8 mouse cellular contexts compared by ENCODE assay signal in genomic region chr12:30578019-30578418, GRCm38 (mm10). TPM values are rescaled to one million over a fixed set of nuclear protein-coding genes. Genes with fewer than 3 reads are reported as not detected.
A peak's percentile ranks its signal among the peaks of the same experiment; 100 is the strongest.
DNase-seq lines count a peak whose midpoint lies in the region; ATAC-seq and TF ChIP-seq lines count a peak whose summit lies in the region.

No protein-coding gene starts in this region.

- H3K36me3 ChIP-seq in ES-Bruce4 (ENCODE audit: control insufficient read depth, insufficient read depth, low read length, poor library complexity, severe bottlenecking): no peaks in the 10 kb centered on the region
- H3K36me3 ChIP-seq in kidney, postnatal 0 days (ENCODE audit: insufficient read depth, low read length): no peaks in the 10 kb centered on the region
- no peaks in the 10 kb centered on the region for H3K36me3 ChIP-seq in lung, embryonic 14.5 days (ENCODE audit: insufficient read depth)

- H3K4me1 ChIP-seq in ES-Bruce4 (ENCODE audit: control insufficient read depth, insufficient read depth, low read length): peaks cover 6% of the 10 kb centered on the region
- H3K4me1 ChIP-seq in cerebellum, adult 2 months (ENCODE audit: control insufficient read depth, insufficient read depth, low read length): no peaks in the 10 kb centered on the region
- no peaks in the 10 kb centered on the region for H3K4me1 ChIP-seq in kidney, postnatal 0 days (replicated peaks; ENCODE audit: insufficient read depth, low read length)
- H3K4me1 ChIP-seq in lung, embryonic 14.5 days (ENCODE audit: insufficient read depth): no peaks in the 10 kb centered on the region

- H3K27me3 ChIP-seq in ES-Bruce4 (ENCODE audit: control insufficient read depth, insufficient read depth, low read length, poor library complexity, severe bottlenecking): no peaks in the 10 kb centered on the region
- no peaks in the 10 kb centered on the region for H3K27me3 ChIP-seq in cerebellum, adult 2 months (ENCODE audit: control insufficient read depth, insufficient read depth, low read length)
- no peaks in the 10 kb centered on the region for H3K27me3 ChIP-seq in kidney, postnatal 0 days (ENCODE audit: insufficient read depth, low read length)
- H3K27me3 ChIP-seq in lung, embryonic 14.5 days (ENCODE audit: insufficient read depth, low read length): no peaks in the 10 kb centered on the region

- WGBS in cerebellum, adult 2 months: 7% methylated on average over 5 of the region's 5 CpGs
- WGBS in kidney, postnatal 0 days: 8% methylated on average over 5 of the region's 5 CpGs
- WGBS in lung, embryonic 14.5 days: 6% methylated on average over 5 of the region's 5 CpGs

- H3K27ac ChIP-seq in ES-Bruce4 (ENCODE audit: insufficient read depth, low read length): no peak overlapping the region
- no peak overlapping the region for H3K27ac ChIP-seq in cerebellum, adult 2 months (ENCODE audit: insufficient read depth, low read length)
- H3K27ac ChIP-seq in kidney, postnatal 0 days: no peak overlapping the region
- H3K27ac ChIP-seq in lung, embryonic 14.5 days (ENCODE audit: low read depth): no peak overlapping the region

- TF ChIP-seq CTCF in ES-Bruce4 (IDR thresholded peaks at IDR 0.05; ENCODE audit: low read depth, low read length): peak; percentile 29
- peak; percentile 78 for TF ChIP-seq CTCF in cerebellum, adult 2 months (IDR thresholded peaks at IDR 0.05; ENCODE audit: borderline replicate concordance, insufficient read depth, low read depth, low read length)
- peak; percentile 92 for TF ChIP-seq CTCF in kidney, postnatal 0 days (IDR thresholded peaks at IDR 0.05; ENCODE audit: low read depth)
- peak; percentile 93 for TF ChIP-seq CTCF in lung, embryonic 14.5 days (IDR thresholded peaks at IDR 0.05; ENCODE audit: low read depth)

- no peak overlapping the region for H3K4me3 ChIP-seq in ES-Bruce4 (ENCODE audit: low read depth, low read length)
- no peak overlapping the region for H3K4me3 ChIP-seq in cerebellum, adult 2 months (replicated peaks; ENCODE audit: insufficient read depth, low read depth, low read length)
- no peak overlapping the region for H3K4me3 ChIP-seq in kidney, postnatal 0 days (replicated peaks; ENCODE audit: low read depth, low read length)
- no peak overlapping the region for H3K4me3 ChIP-seq in lung, embryonic 14.5 days (ENCODE audit: low read depth, low read length)

- TF ChIP-seq POLR2A in ES-Bruce4 (IDR thresholded peaks at IDR 0.05; ENCODE audit: insufficient read depth, low read length): no peak
- TF ChIP-seq POLR2A in cerebellum, adult 2 months (IDR thresholded peaks at IDR 0.05; ENCODE audit: borderline replicate concordance, insufficient read depth, low read length): no peak

- DNase-seq in cerebellum, adult 11 months: no peak
- peak; percentile 32 to 48 for DNase-seq in cerebellum, adult 2 months
- peak; percentile 86 for DNase-seq in kidney, postnatal 0 days (ENCODE audit: low spot score)
- peak; percentile 94 for DNase-seq in lung, embryonic 14.5 days
- peak; percentile 83 for DNase-seq in retina, embryonic 14.5 days (ENCODE audit: low spot score)

- 0 out of 2 replicates have a peak, but pooled peaks have one; percentile 53 for ATAC-seq in cerebellum, adult (ENCODE audit: insufficient number of reproducible peaks, low FRiP score, low TSS enrichment)
- peak; percentile 82 for ATAC-seq in frontal cortex, adult (ENCODE audit: low TSS enrichment)
- no peak for ATAC-seq in kidney, postnatal 0 days (replicated peaks; ENCODE audit: low FRiP score, low read depth)
- peak; percentile 64; the same call in 1 of the 2 replicates for ATAC-seq in lung, embryonic 14.5 days (ENCODE audit: insufficient read depth)

- no peak for TF ChIP-seq EP300 in ES-Bruce4 (IDR thresholded peaks at IDR 0.05; ENCODE audit: insufficient read depth, low read depth, low read length)

- H3K9ac ChIP-seq in ES-Bruce4 (ENCODE audit: low read depth, poor library complexity, severe bottlenecking): no peak overlapping the region
- no peak overlapping the region for H3K9ac ChIP-seq in kidney, postnatal 0 days (ENCODE audit: low read depth, low read length)
- no peak overlapping the region for H3K9ac ChIP-seq in lung, embryonic 14.5 days

- no peaks in the 10 kb centered on the region for H3K9me3 ChIP-seq in ES-Bruce4 (replicated peaks; ENCODE audit: control insufficient read depth, insufficient read depth, low read length, poor library complexity, severe bottlenecking)
- H3K9me3 ChIP-seq in kidney, postnatal 0 days (replicated peaks; ENCODE audit: low read length): no peaks in the 10 kb centered on the region
- no peaks in the 10 kb centered on the region for H3K9me3 ChIP-seq in lung, embryonic 14.5 days (ENCODE audit: low read depth, low read length)

- H3K4me2 ChIP-seq in kidney, postnatal 0 days (ENCODE audit: low read length): no peak overlapping the region
- H3K4me2 ChIP-seq in lung, embryonic 14.5 days: no peak overlapping the region

RNA-seq across cellular contexts. Expression of gene Tmem18, which starts 6.2 kb away (rescaled TPM):
- 13.6 and 19.2 TPM in 2 replicates for polyA plus RNA-seq in ES-Bruce4 (2011; ENCODE audit: insufficient read depth, insufficient read length, low read depth, missing spikeins)
- polyA plus RNA-seq in cerebellum, adult 2 months (2012; rRNA removed): 35.1 and 35.5 TPM in 2 replicates
- 27.5 and 30.6 TPM in 2 replicates for polyA plus RNA-seq in kidney, postnatal 0 days (2015; fragmentation: Nextera tagmentation; extraction: Ambion mirVana)
- 31.1 and 34.0 TPM in 2 replicates for polyA plus RNA-seq in lung, embryonic 14.5 days (2014; fragmentation: Nextera tagmentation; extraction: Ambion mirVana)

Comparison
In these comparisons a context has a peak if more than half of its experiments do, and no peak if none do; other contexts are left out.
1. CTCF ChIP-seq: peak in every context shown above with its lines; median percentile 93 in lung, embryonic 14.5 days; 92 in kidney, postnatal 0 days; 78 in cerebellum, adult 2 months; 29 in ES-Bruce4.